Mouse (Mus musculus): ENCODE data around the gene Ube2cbp. TPM values are rescaled to one million over a fixed set of nuclear protein-coding genes. Genes with fewer than 3 reads are reported as not detected.

Gene Ube2cbp
- polyA plus RNA-seq, 1 experiment from 2014 or later = 4.8 TPM

Other genes starting within 250 kb of the Ube2cbp start
- 14.6 and 15.3 TPM in 2 replicates for gene Dop1a, start 2.2 kb upstream of the Ube2cbp start, polyA plus RNA-seq (2015; fragmentation: Nextera tagmentation; extraction: Ambion mirVana)
- 35.0 and 37.0 TPM in 2 replicates for gene Pgm3, start 106.9 kb upstream of the Ube2cbp start, polyA plus RNA-seq (2015; fragmentation: Nextera tagmentation; extraction: Ambion mirVana)
- gene Rwdd2a, start 107.0 kb upstream of the Ube2cbp start, polyA plus RNA-seq (2015; fragmentation: Nextera tagmentation; extraction: Ambion mirVana) = 2.4 and 2.7 TPM in 2 replicates
- gene Me1, start 231.0 kb upstream of the Ube2cbp start, polyA plus RNA-seq (2015; fragmentation: Nextera tagmentation; extraction: Ambion mirVana) = 19.3 and 22.5 TPM in 2 replicates